Mouse (Mus musculus): ENCODE measurements at regions not wholly inside any gene's neighbourhood (a gene's known extent, or its start where the extent isn't known, plus 50 kb on each side); places are given as distances from the start of the nearest gene placed in this dataset.

GRCm38 (mm10) chr7:128910134-128910533 lies 165.4 kb downstream of the Sec23ip start:
- no peak for ATAC-seq

GRCm38 (mm10) chr7:128937976-128938730 lies 193.4 kb downstream of the Sec23ip start:
- H3K4me3 ChIP-seq = no peak overlapping the region
- no peaks in the 10 kb centered on the region for H3K36me3 ChIP-seq (ENCODE audit: poor library complexity, severe bottlenecking)
- H3K27ac ChIP-seq = no peak overlapping the region
- no peak overlapping the region for H3K4me2 ChIP-seq
- H3K9me3 ChIP-seq (replicated peaks) = no peaks in the 10 kb centered on the region
- no peak for ATAC-seq
- no peaks in the 10 kb centered on the region for H3K4me1 ChIP-seq
- no peak overlapping the region for H3K9ac ChIP-seq
- 38% methylated on average over 6 of the region's 6 CpGs for WGBS
- H3K27me3 ChIP-seq = no peaks in the 10 kb centered on the region

More at GRCm38 (mm10) chr7:128910134-128910533, 165.4 kb downstream of the Sec23ip start:
- H3K4me2 ChIP-seq = no peak overlapping the region
- 74% methylated on average over 4 of the region's 4 CpGs for WGBS
- H3K36me3 ChIP-seq (ENCODE audit: poor library complexity, severe bottlenecking) = no peaks in the 10 kb centered on the region
- H3K9ac ChIP-seq = no peak overlapping the region
- no peak overlapping the region for H3K27ac ChIP-seq
- no peaks in the 10 kb centered on the region for H3K4me1 ChIP-seq
- no peaks in the 10 kb centered on the region; the same call in 1 of the 2 replicates for H3K9me3 ChIP-seq (replicated peaks)
- no peak overlapping the region for H3K4me3 ChIP-seq
- H3K27me3 ChIP-seq = no peaks in the 10 kb centered on the region

GRCm38 (mm10) chr7:128960575-128960974 lies 215.8 kb downstream of the Sec23ip start:
- no peaks in the 10 kb centered on the region for H3K36me3 ChIP-seq (ENCODE audit: poor library complexity, severe bottlenecking)
- no peaks in the 10 kb centered on the region for H3K9me3 ChIP-seq (replicated peaks)
- H3K4me3 ChIP-seq = no peak overlapping the region
- H3K27ac ChIP-seq = no peak overlapping the region
- WGBS = 86% methylated on average over 5 of the region's 5 CpGs
- H3K9ac ChIP-seq = no peak overlapping the region
- H3K4me1 ChIP-seq = no peaks in the 10 kb centered on the region
- H3K4me2 ChIP-seq = no peak overlapping the region
- no peak for ATAC-seq
- no peaks in the 10 kb centered on the region for H3K27me3 ChIP-seq

- Histone ChIP-seq H3K4me1 (peaks cover 9% of the 10 kb centered on the region), H3K9me3 (replicated peaks) (no peaks in the 10 kb centered on the region), H3K27me3 (no peaks in the 10 kb centered on the region), H3K27ac (no peak overlapping the region), H3K36me3 (ENCODE audit: poor library complexity, severe bottlenecking) (no peaks in the 10 kb centered on the region), H3K9ac (no peak overlapping the region), H3K4me3 (no peak overlapping the region), H3K4me2 (no peak overlapping the region)
- 80% methylated on average over 4 of the region's 4 CpGs for WGBS
- no peak for ATAC-seq
Observed at GRCm38 (mm10) chr7:128979904-128980303, 235.2 kb downstream of the Sec23ip start.

GRCm38 (mm10) chr7:128980827-128981226 lies 236.1 kb downstream of the Sec23ip start:
- WGBS = 40% methylated on average over 7 of the region's 7 CpGs
- Histone ChIP-seq H3K9ac (no peak overlapping the region), H3K27me3 (no peaks in the 10 kb centered on the region), H3K4me1 (peaks cover 9% of the 10 kb centered on the region), H3K4me3 (no peak overlapping the region), H3K27ac (no peak overlapping the region), H3K4me2 (no peak overlapping the region), H3K9me3 (replicated peaks) (no peaks in the 10 kb centered on the region), H3K36me3 (ENCODE audit: poor library complexity, severe bottlenecking) (no peaks in the 10 kb centered on the region)
- no peak; the same call in 1 of the 2 replicates for ATAC-seq

GRCm38 (mm10) chr7:128998759-128999158 lies 254.0 kb downstream of the Sec23ip start:
- Histone ChIP-seq H3K4me3 (no peak overlapping the region), H3K4me2 (no peak overlapping the region), H3K27ac (no peak overlapping the region), H3K27me3 (no peaks in the 10 kb centered on the region), H3K36me3 (ENCODE audit: poor library complexity, severe bottlenecking) (no peaks in the 10 kb centered on the region), H3K9ac (no peak overlapping the region), H3K4me1 (no peaks in the 10 kb centered on the region), H3K9me3 (replicated peaks) (no peaks in the 10 kb centered on the region)
- no peak for ATAC-seq
- 81% methylated on average over 4 of the region's 4 CpGs for WGBS

GRCm38 (mm10) chr7:129002419-129002818 lies 254.4 kb upstream of the Plpp4 start:
- no peaks in the 10 kb centered on the region for H3K27me3 ChIP-seq
- no peak overlapping the region for H3K4me3 ChIP-seq
- no peak overlapping the region for H3K9ac ChIP-seq
- no peaks in the 10 kb centered on the region for H3K9me3 ChIP-seq (replicated peaks)
- no peak overlapping the region for H3K27ac ChIP-seq
- 82% methylated on average over 5 of the region's 5 CpGs for WGBS
- no peak overlapping the region for H3K4me2 ChIP-seq
- no peak for ATAC-seq
- H3K36me3 ChIP-seq (ENCODE audit: poor library complexity, severe bottlenecking) = no peaks in the 10 kb centered on the region
- no peaks in the 10 kb centered on the region for H3K4me1 ChIP-seq

- H3K27me3 ChIP-seq = no peaks in the 10 kb centered on the region
- no peak overlapping the region for H3K4me2 ChIP-seq
- no peaks in the 10 kb centered on the region for H3K36me3 ChIP-seq (ENCODE audit: poor library complexity, severe bottlenecking)
- no peak overlapping the region for H3K4me3 ChIP-seq
- no peaks in the 10 kb centered on the region for H3K9me3 ChIP-seq (replicated peaks)
- no peaks in the 10 kb centered on the region for H3K4me1 ChIP-seq
- no peak overlapping the region for H3K27ac ChIP-seq
- H3K9ac ChIP-seq = no peak overlapping the region
- no peak for ATAC-seq
- 90% methylated on average over 1 of the region's 1 CpGs for WGBS
Observed at GRCm38 (mm10) chr7:129003150-129003549, 253.7 kb upstream of the Plpp4 start.

- ATAC-seq = no peak
- Histone ChIP-seq H3K27me3 (no peaks in the 10 kb centered on the region), H3K4me1 (no peaks in the 10 kb centered on the region), H3K9me3 (replicated peaks) (no peaks in the 10 kb centered on the region), H3K36me3 (ENCODE audit: poor library complexity, severe bottlenecking) (no peaks in the 10 kb centered on the region), H3K4me2 (no peak overlapping the region), H3K9ac (no peak overlapping the region), H3K4me3 (no peak overlapping the region), H3K27ac (no peak overlapping the region)
- WGBS = 86% methylated on average over 6 of the region's 6 CpGs
Observed at GRCm38 (mm10) chr7:129016353-129016752, 240.5 kb upstream of the Plpp4 start.

- WGBS = 72% methylated on average over 2 of the region's 2 CpGs
- Histone ChIP-seq H3K4me1 (no peaks in the 10 kb centered on the region), H3K27ac (no peak overlapping the region), H3K36me3 (ENCODE audit: poor library complexity, severe bottlenecking) (no peaks in the 10 kb centered on the region), H3K9ac (no peak overlapping the region), H3K4me3 (no peak overlapping the region), H3K9me3 (replicated peaks) (no peaks in the 10 kb centered on the region), H3K4me2 (no peak overlapping the region), H3K27me3 (no peaks in the 10 kb centered on the region)
- no peak for ATAC-seq
Observed at GRCm38 (mm10) chr7:129027116-129027515, 229.7 kb upstream of the Plpp4 start.

- Histone ChIP-seq H3K4me3 (no peak overlapping the region), H3K4me1 (no peaks in the 10 kb centered on the region), H3K9me3 (replicated peaks) (no peaks in the 10 kb centered on the region), H3K9ac (no peak overlapping the region), H3K4me2 (no peak overlapping the region), H3K27me3 (no peaks in the 10 kb centered on the region), H3K36me3 (ENCODE audit: poor library complexity, severe bottlenecking) (no peaks in the 10 kb centered on the region), H3K27ac (no peak overlapping the region)
- no peak for ATAC-seq
- WGBS = 79% methylated on average over 5 of the region's 5 CpGs
Observed at GRCm38 (mm10) chr7:129048023-129048422, 208.8 kb upstream of the Plpp4 start.

GRCm38 (mm10) chr7:129049726-129050125 lies 207.1 kb upstream of the Plpp4 start:
- Histone ChIP-seq H3K4me3 (no peak overlapping the region), H3K9me3 (replicated peaks) (no peaks in the 10 kb centered on the region), H3K4me1 (no peaks in the 10 kb centered on the region), H3K27me3 (no peaks in the 10 kb centered on the region), H3K9ac (no peak overlapping the region), H3K4me2 (no peak overlapping the region), H3K27ac (no peak overlapping the region), H3K36me3 (ENCODE audit: poor library complexity, severe bottlenecking) (no peaks in the 10 kb centered on the region)
- WGBS = 89% methylated on average over 4 of the region's 4 CpGs
- no peak for ATAC-seq

- Histone ChIP-seq H3K9ac (no peak overlapping the region), H3K27ac (no peak overlapping the region), H3K4me2 (no peak overlapping the region), H3K9me3 (replicated peaks) (no peaks in the 10 kb centered on the region), H3K36me3 (ENCODE audit: poor library complexity, severe bottlenecking) (no peaks in the 10 kb centered on the region), H3K27me3 (no peaks in the 10 kb centered on the region), H3K4me3 (no peak overlapping the region), H3K4me1 (no peaks in the 10 kb centered on the region)
- 88% methylated on average over 1 of the region's 1 CpGs for WGBS
- no peak for ATAC-seq
Observed at GRCm38 (mm10) chr7:129050675-129051074, 206.2 kb upstream of the Plpp4 start.
